Mouse (Mus musculus): ENCODE results near the gene 1700016H13Rik. TPM values are rescaled to one million over a fixed set of nuclear protein-coding genes. Genes with fewer than 3 reads are reported as not detected.

1700016H13Rik gene
- polyA plus RNA-seq, 1 experiment = not detected

DNA sequence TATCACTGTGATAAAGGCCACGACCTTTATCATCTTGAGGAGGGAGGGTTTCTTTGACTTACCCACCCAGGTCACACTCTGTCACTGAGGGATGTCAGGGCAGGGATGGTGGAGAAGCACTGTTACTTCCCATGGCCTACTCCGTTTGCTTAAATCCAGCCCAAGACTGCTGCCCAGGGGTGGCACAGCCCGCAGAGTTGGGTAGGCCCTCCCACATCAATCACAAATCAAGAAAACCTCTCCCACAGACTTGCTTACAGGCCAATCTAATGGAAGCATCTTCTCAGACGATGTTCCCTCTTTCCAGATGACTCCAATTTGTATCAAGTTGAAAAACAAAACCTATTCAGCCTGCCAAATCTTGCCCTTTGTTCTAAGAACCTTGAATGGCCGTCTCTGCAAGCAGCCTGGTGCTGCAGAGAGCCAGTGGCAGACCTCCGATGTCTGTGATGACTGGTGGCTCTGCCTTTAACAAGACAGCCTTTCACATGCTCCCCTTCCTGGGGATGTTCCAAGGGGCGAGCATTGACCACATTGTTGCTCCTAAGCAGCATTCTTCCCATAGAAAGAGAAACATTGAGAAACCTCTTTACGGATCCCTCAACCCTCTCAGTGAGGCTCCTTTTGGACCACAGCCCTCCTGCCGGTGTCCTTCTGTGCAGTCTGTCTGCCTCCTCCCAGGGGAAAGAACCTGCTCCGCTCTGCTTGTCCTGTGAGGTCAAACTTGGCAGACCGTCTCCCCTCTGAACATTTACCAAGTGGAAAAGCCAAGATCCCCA is 52.5 kb downstream of the 1700016H13Rik start:
- TF ChIP-seq GATA1 (IDR thresholded peaks at IDR 0.05; ENCODE audit: low read length) (no peak), TAL1 (IDR thresholded peaks at IDR 0.05; ENCODE audit: low read length) (no peak)
- Histone ChIP-seq H3K27me3 (ENCODE audit: control insufficient read depth) (no peaks in the 10 kb centered on the region), H3K9me3 (ENCODE audit: control insufficient read depth, low read length) (no peaks in the 10 kb centered on the region)

DNA sequence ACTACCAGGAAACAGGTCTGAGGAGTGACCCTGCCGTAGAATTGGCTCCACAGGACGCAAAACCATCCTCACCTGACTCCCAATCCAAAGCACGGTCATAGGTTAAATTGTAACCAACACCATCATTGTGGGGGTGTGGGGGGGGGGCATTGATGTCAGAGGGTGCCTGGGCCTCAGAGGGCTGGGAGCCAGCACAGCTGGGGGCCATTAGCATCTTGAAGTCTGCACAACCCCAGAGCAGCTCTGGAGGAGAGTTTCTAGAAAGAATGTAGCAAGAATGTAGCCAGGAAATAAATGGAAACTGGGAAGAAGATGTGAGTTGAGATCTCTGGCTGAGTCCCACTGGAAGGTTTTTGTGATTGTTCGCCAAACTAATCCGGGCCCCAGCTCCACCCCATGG is 56.9 kb downstream of the 1700016H13Rik start:
- Histone ChIP-seq H3K4me3 (replicated peaks) (no peak overlapping the region), H3K27me3 (ENCODE audit: control insufficient read depth) (no peaks in the 10 kb centered on the region), H3K9me3 (ENCODE audit: control insufficient read depth, low read length) (no peaks in the 10 kb centered on the region), H3K36me3 (ENCODE audit: control insufficient read depth) (no peaks in the 10 kb centered on the region), H3K4me1 (ENCODE audit: control insufficient read depth) (no peaks in the 10 kb centered on the region)
- TF ChIP-seq TAL1 (IDR thresholded peaks at IDR 0.05; ENCODE audit: low read length) (no peak), GATA1 (IDR thresholded peaks at IDR 0.05; ENCODE audit: low read length) (no peak)

More for the DNA sequence above, 52.5 kb downstream of the 1700016H13Rik start:
- H3K36me3 ChIP-seq (ENCODE audit: control insufficient read depth) = no peaks in the 10 kb centered on the region
- H3K4me1 ChIP-seq (ENCODE audit: control insufficient read depth) = no peaks in the 10 kb centered on the region
- no peak overlapping the region for H3K4me3 ChIP-seq (replicated peaks)

DNA sequence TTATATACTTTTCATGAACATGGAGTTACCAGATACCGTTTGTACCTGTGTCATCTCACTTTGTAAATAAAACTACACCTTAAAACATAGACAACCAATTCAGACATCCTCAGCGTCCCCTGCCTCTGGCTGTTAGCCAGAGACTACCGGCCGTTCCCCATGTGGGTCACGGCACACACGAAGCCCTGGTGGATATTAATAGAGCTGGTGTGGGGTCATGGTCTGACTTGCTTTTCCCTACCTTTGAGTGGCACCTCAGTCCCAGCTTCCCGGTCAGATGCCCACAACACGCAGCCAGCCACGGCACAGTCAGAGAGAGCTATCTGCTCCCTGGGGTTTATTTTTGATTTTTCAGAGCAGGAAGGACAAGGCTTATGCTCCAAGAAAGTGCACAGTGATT is 57.5 kb downstream of the 1700016H13Rik start:
- Histone ChIP-seq H3K4me3 (replicated peaks) (no peak overlapping the region), H3K9me3 (ENCODE audit: control insufficient read depth, low read length) (no peaks in the 10 kb centered on the region), H3K4me1 (ENCODE audit: control insufficient read depth) (no peaks in the 10 kb centered on the region), H3K36me3 (ENCODE audit: control insufficient read depth) (no peaks in the 10 kb centered on the region), H3K27me3 (ENCODE audit: control insufficient read depth) (no peaks in the 10 kb centered on the region)
- TF ChIP-seq TAL1 (IDR thresholded peaks at IDR 0.05; ENCODE audit: low read length) (no peak), GATA1 (IDR thresholded peaks at IDR 0.05; ENCODE audit: low read length) (no peak)

Other genes starting within 250 kb of the 1700016H13Rik start
- gene Ptpn13, start 230.8 kb downstream of the 1700016H13Rik start, polyA plus RNA-seq (2012) = 0.01 TPM in 2 replicates
- gene Slc10a6, start 26.6 kb downstream of the 1700016H13Rik start, polyA plus RNA-seq (2012) = 0.03 TPM in 1 of 2 replicates, not detected in the other
- gene Aff1, start 36.4 kb upstream of the 1700016H13Rik start, polyA plus RNA-seq (2012) = 9.3 and 12.9 TPM in 2 replicates

Data from erythroblast, embryonic 14.5 days (primary cell).